Mouse (Mus musculus) midbrain, embryonic 12.5 days (tissue): ENCODE data around the gene Tshr. TPM values are rescaled to one million over a fixed set of nuclear protein-coding genes. Genes with fewer than 3 reads are reported as not detected.

Experiments used
- ATAC-seq: fragments of 200-750 bp; cut with Nextera tagmentation; 2 replicates; pipeline ENCODE4 v1.8.0; 2017; ENCODE audit warnings: low read depth, moderate TSS enrichment, moderate library complexity; ENCODE audit not compliant: low FRiP score
- H3K27ac ChIP-seq: fragments of 300-500 bp; sonication (generic); replicated peaks from 2 replicates; pipeline ENCODE4 v1.5.1; 2016; ENCODE audit warnings: mild to moderate bottlenecking
- H3K27me3 ChIP-seq: fragments of 300-500 bp; sonication (generic); 2 replicates; pipeline ENCODE4 v1.6.1; 2016; ENCODE audit warnings: mild to moderate bottlenecking
- H3K36me3 ChIP-seq: fragments of 300-500 bp; sonication (generic); 2 replicates; pipeline ENCODE4 v1.6.1; 2016
- H3K4me1 ChIP-seq: fragments of 300-500 bp; sonication (generic); 2 replicates; pipeline ENCODE4 v1.6.1; 2016
- H3K4me2 ChIP-seq: fragments of 300-500 bp; sonication (generic); replicated peaks from 2 replicates; pipeline ENCODE4 v1.6.1; 2016; ENCODE audit warnings: mild to moderate bottlenecking, moderate library complexity
- H3K4me3 ChIP-seq: fragments of 300-500 bp; sonication (generic); 2 replicates; pipeline ENCODE4 v1.5.1; 2016; ENCODE audit warnings: mild to moderate bottlenecking
- H3K9ac ChIP-seq: fragments of 300-500 bp; sonication (generic); replicated peaks from 2 replicates; pipeline ENCODE4 v1.6.1; 2016; ENCODE audit warnings: mild to moderate bottlenecking, moderate library complexity
- H3K9me3 ChIP-seq: fragments of 300-500 bp; sonication (generic); 2 replicates; pipeline ENCODE4 v1.6.1; 2016; ENCODE audit warnings: mild to moderate bottlenecking
- whole genome bisulfite sequencing: fragments of 180-500 bp; shearing (Covaris S2); methylation state at CpG from one replicate; pipeline ENCODE4 v1.1.7; 2016; 5-methylcytosine and 5-hydroxymethylcytosine counted together
- polyA plus RNA-seq: library from polyadenylated mRNA; unstranded; fragments of >200 nt; fragmentation: Nextera tagmentation; extraction: Ambion mirVana; gene quantifications from 2 replicates; pipeline ENCODE4 v1.2.1, GENCODE M21; 2016

Tshr gene
- polyA plus RNA-seq, 1 experiment from 2014 or later: 0.10 TPM

DNA sequence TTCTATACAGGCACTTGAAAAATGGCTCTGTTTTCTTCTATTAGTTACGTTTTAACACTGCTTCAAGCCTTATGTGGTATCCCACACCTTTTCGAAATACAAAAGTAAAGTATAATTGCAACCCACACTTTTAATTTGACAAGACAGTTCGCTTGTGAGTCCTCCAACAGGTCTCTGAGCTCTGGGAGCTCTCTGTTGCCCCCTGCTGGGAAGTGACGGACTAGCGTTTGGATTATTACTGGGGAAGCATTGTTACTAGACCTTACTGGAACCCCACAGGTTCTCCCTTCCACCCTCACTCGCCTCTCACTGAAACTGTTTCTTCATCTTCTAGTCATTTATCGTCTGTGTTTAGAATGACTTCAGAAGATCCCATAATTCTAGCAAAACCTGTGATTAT is 34.4 kb downstream of the Tshr start:
- H3K27ac ChIP-seq: no peak overlapping the region
- ATAC-seq: no peak
- H3K9ac ChIP-seq: no peak overlapping the region
- no peak overlapping the region for H3K4me2 ChIP-seq
- no peaks in the 10 kb centered on the region for H3K36me3 ChIP-seq
- H3K4me1 ChIP-seq: no peaks in the 10 kb centered on the region
- H3K27me3 ChIP-seq: peaks cover 19% of the 10 kb centered on the region; the same call in 1 of the 2 replicates
- H3K9me3 ChIP-seq: no peaks in the 10 kb centered on the region
- WGBS: 50% methylated on average over 7 of the region's 7 CpGs
- H3K4me3 ChIP-seq: no peak overlapping the region

DNA sequence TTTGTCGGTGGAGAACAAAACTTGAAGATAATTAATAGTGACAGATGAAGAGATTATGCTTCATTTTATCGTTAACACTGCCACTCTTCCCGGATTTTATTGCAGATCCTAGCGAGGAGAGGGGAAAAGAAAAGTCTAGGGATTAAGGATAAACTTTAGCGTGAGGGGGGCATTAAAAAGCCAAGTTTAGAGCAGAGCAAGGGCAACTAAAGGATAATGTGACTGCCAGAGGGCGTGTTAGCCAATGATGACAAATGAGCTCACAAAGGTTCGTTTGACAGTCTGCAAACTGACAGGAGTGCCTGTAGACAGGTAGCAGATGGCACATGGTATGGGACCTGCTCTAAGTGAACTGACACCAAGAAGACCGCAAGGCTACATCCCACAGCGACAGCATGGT is 36.9 kb downstream of the Tshr start:
- WGBS: 43% methylated on average over 9 of the region's 9 CpGs
- Histone ChIP-seq H3K9me3 (no peaks in the 10 kb centered on the region), H3K4me2 (no peak overlapping the region)

DNA sequence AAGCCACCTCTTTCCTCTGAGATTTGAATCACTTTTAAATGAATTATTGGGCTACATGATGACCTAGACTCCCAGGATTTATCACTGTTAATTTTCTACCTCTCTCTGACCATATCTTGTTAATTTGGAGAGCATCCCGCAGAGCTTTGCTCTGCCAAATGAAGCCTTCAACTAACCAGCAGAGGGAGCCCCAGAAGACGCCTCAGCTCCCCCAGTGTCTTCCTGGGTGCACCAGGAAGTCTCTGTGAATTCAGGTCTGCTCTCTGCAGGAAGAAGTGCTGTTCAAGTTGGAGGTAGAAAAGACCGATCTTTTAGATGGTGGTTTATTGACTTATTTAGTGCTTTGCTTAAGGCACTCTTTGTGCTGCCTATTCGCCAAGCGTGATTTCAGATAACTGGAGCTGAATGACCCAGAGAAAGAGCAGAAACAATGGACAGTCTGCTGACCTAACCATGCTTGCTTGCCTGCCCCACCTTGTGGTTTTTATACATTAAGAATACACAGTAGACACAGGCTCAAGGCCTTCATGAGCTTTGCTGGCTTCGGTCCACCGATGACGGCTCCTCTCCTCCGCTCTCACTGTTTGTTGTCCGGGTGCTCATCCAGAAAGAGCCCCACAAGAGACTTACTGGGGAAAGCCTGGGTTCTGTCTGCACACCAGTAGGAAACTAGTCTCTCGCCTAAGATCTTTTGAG is 38.9 kb downstream of the Tshr start:
- ATAC-seq: no peak
- no peaks in the 10 kb centered on the region for H3K36me3 ChIP-seq
- H3K27ac ChIP-seq: no peak overlapping the region
- 77% methylated on average over 11 of the region's 11 CpGs for WGBS
- no peak overlapping the region for H3K9ac ChIP-seq
- no peaks in the 10 kb centered on the region for H3K9me3 ChIP-seq
- H3K27me3 ChIP-seq: peaks cover 12% of the 10 kb centered on the region; the same call in 1 of the 2 replicates
- H3K4me1 ChIP-seq: no peaks in the 10 kb centered on the region
- no peak overlapping the region for H3K4me3 ChIP-seq
- no peak overlapping the region for H3K4me2 ChIP-seq

More for the DNA sequence above, 36.9 kb downstream of the Tshr start:
- Histone ChIP-seq H3K4me3 (no peak overlapping the region), H3K4me1 (no peaks in the 10 kb centered on the region), H3K36me3 (no peaks in the 10 kb centered on the region), H3K27ac (no peak overlapping the region), H3K27me3 (peaks cover 18% of the 10 kb centered on the region; the same call in 1 of the 2 replicates), H3K9ac (no peak overlapping the region)
- no peak for ATAC-seq

- Histone ChIP-seq H3K9me3 (no peaks in the 10 kb centered on the region), H3K4me2 (no peak overlapping the region), H3K27me3 (peaks cover 6% of the 10 kb centered on the region; the same call in 1 of the 2 replicates), H3K27ac (no peak overlapping the region), H3K4me3 (no peak overlapping the region), H3K36me3 (no peaks in the 10 kb centered on the region), H3K4me1 (no peaks in the 10 kb centered on the region), H3K9ac (no peak overlapping the region)
- 34% methylated on average over 4 of the region's 4 CpGs for WGBS
- ATAC-seq: no peak
Observed at GRCm38 (mm10) chr12:91426499-91426898, 42.1 kb downstream of the Tshr start.

DNA sequence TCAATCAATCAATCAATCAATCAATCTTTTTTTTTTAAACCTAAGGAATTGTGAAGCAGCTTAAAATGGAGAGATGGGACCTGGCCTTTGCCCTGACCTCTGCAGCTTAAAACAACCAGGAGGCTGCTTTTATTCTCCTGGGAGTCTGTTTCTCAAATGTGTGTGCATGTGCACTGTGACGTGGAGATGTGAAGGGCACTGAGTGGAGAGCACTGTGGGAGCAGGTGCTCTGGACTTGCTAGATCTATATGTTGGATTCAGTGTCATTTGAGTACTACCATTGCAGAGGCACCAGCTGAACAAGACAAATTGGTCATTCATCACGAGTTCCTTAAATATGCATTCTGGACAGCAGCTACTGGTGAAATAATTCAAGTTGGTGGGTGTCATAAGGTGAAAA is 42.8 kb downstream of the Tshr start:
- no peak overlapping the region for H3K27ac ChIP-seq
- no peak overlapping the region for H3K4me3 ChIP-seq
- H3K4me2 ChIP-seq: no peak overlapping the region
- no peak for ATAC-seq
- no peaks in the 10 kb centered on the region for H3K36me3 ChIP-seq
- H3K9ac ChIP-seq: no peak overlapping the region
- peaks cover 4% of the 10 kb centered on the region; the same call in 1 of the 2 replicates for H3K27me3 ChIP-seq
- WGBS: 51% methylated on average over 2 of the region's 2 CpGs
- no peaks in the 10 kb centered on the region for H3K9me3 ChIP-seq
- no peaks in the 10 kb centered on the region for H3K4me1 ChIP-seq

- H3K27ac ChIP-seq: no peak overlapping the region
- no peak for ATAC-seq
- no peaks in the 10 kb centered on the region for H3K9me3 ChIP-seq
- H3K4me2 ChIP-seq: no peak overlapping the region
- H3K4me1 ChIP-seq: no peaks in the 10 kb centered on the region
- H3K36me3 ChIP-seq: no peaks in the 10 kb centered on the region
- no peaks in the 10 kb centered on the region for H3K27me3 ChIP-seq
- no peak overlapping the region for H3K9ac ChIP-seq
- no peak overlapping the region for H3K4me3 ChIP-seq
- WGBS: 91% methylated on average over 13 of the region's 13 CpGs
Observed at GRCm38 (mm10) chr12:91482195-91482733, 97.9 kb downstream of the Tshr start.

GRCm38 (mm10) chr12:91486342-91486741 is 102.0 kb downstream of the Tshr start:
- H3K4me2 ChIP-seq: no peak overlapping the region
- no peak overlapping the region for H3K27ac ChIP-seq
- no peak for ATAC-seq
- no peak overlapping the region for H3K9ac ChIP-seq
- no peaks in the 10 kb centered on the region for H3K27me3 ChIP-seq
- no peaks in the 10 kb centered on the region for H3K36me3 ChIP-seq
- H3K4me3 ChIP-seq: no peak overlapping the region
- H3K4me1 ChIP-seq: no peaks in the 10 kb centered on the region
- 91% methylated on average over 4 of the region's 4 CpGs for WGBS
- H3K9me3 ChIP-seq: no peaks in the 10 kb centered on the region

GRCm38 (mm10) chr12:91488406-91488805 is 104.0 kb downstream of the Tshr start:
- WGBS: 11% methylated on average over 3 of the region's 3 CpGs
- Histone ChIP-seq H3K27ac (no peak overlapping the region), H3K4me1 (no peaks in the 10 kb centered on the region), H3K9me3 (no peaks in the 10 kb centered on the region), H3K4me2 (no peak overlapping the region), H3K27me3 (no peaks in the 10 kb centered on the region), H3K4me3 (no peak overlapping the region), H3K9ac (no peak overlapping the region), H3K36me3 (no peaks in the 10 kb centered on the region)
- no peak for ATAC-seq

GRCm38 (mm10) chr12:91495497-91496225 is 111.3 kb downstream of the Tshr start:
- Histone ChIP-seq H3K27ac (no peak overlapping the region), H3K9me3 (no peaks in the 10 kb centered on the region), H3K27me3 (no peaks in the 10 kb centered on the region), H3K4me3 (no peak overlapping the region), H3K4me1 (peaks cover 17% of the 10 kb centered on the region), H3K4me2 (no peak overlapping the region), H3K36me3 (no peaks in the 10 kb centered on the region), H3K9ac (no peak overlapping the region)
- WGBS: 53% methylated on average over 11 of the region's 11 CpGs
- ATAC-seq: peak; percentile 52; the same call in 1 of the 2 replicates

DNA sequence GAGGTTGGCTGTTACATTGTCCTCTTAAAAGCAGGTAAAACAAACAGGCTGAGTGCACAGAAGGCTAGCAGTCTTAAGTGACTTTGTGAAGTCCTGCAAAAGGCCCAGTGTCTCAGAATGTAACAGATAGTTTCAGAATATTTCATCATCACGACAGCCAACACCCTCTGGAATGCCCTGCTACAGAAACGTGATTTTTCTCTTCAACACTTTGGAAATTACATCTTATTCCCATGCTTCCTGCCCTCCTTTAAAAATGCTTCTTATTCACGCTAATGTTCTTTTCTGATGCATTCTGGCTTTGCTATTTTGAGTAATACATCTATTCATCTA is 111.8 kb downstream of the Tshr start:
- no peak overlapping the region for H3K9ac ChIP-seq
- H3K4me2 ChIP-seq: no peak overlapping the region
- 57% methylated on average over 3 of the region's 3 CpGs for WGBS
- H3K4me1 ChIP-seq: peaks cover 17% of the 10 kb centered on the region
- no peaks in the 10 kb centered on the region for H3K9me3 ChIP-seq
- H3K27ac ChIP-seq: no peak overlapping the region
- no peaks in the 10 kb centered on the region for H3K36me3 ChIP-seq
- no peaks in the 10 kb centered on the region for H3K27me3 ChIP-seq
- ATAC-seq: no peak
- no peak overlapping the region for H3K4me3 ChIP-seq

DNA sequence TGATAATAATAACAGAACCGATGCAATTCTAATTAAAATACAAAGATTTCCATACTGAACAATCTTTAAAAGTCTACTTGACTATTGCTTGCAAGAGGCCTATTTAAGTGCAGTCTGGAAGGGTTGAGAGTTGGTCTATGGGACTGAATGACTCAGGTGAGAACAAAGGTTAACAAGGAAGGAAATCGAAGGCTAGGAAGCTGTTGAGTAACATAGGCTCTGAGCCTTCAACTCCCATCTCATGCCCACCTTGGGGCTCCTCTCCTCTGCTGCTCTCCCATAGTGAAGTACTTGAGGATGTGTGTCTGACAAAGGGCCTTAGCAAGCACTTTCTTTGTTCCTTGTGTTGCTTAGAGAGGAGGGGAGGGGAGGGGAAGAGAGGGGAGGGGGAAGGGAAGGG is 116.1 kb downstream of the Tshr start:
- WGBS: 91% methylated on average over 2 of the region's 2 CpGs
- no peak overlapping the region for H3K9ac ChIP-seq
- no peak overlapping the region for H3K4me2 ChIP-seq
- H3K27me3 ChIP-seq: no peaks in the 10 kb centered on the region
- H3K4me1 ChIP-seq: peaks cover 14% of the 10 kb centered on the region
- ATAC-seq: no peak
- no peaks in the 10 kb centered on the region for H3K9me3 ChIP-seq
- no peaks in the 10 kb centered on the region for H3K36me3 ChIP-seq
- no peak overlapping the region for H3K27ac ChIP-seq
- no peak overlapping the region for H3K4me3 ChIP-seq

DNA sequence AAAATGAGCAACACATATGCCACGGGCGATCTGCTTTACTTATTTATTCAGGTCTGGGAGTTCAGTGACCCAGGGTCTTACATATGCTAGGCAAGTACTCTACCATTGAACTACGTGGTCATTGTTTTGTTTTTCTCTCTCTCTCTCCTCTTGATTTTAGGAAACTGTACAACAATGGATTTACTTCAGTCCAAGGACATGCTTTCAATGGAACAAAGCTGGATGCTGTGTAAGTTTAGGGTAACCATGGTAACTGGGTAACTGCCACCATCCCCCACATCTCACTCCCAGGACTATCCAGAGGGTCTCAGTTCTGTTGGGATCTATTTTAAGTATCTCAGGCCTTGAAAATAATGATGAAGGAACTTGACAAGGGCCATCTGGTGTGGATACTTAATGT is 127.4 kb downstream of the Tshr start:
- H3K27me3 ChIP-seq: no peaks in the 10 kb centered on the region
- no peak overlapping the region for H3K4me3 ChIP-seq
- no peaks in the 10 kb centered on the region for H3K9me3 ChIP-seq
- no peaks in the 10 kb centered on the region for H3K36me3 ChIP-seq
- peak; percentile 81 for ATAC-seq
- 34% methylated on average over 3 of the region's 3 CpGs for WGBS
- H3K27ac ChIP-seq: no peak overlapping the region
- H3K4me2 ChIP-seq: no peak overlapping the region
- peaks cover 8% of the 10 kb centered on the region; the same call in 1 of the 2 replicates for H3K4me1 ChIP-seq
- H3K9ac ChIP-seq: no peak overlapping the region
